Mouse (Mus musculus) forebrain, embryonic 13.5 days (tissue): ENCODE measurements around the gene Htr6. TPM values are rescaled to one million over a fixed set of nuclear protein-coding genes. Genes with fewer than 3 reads are reported as not detected.

Experiments
- ATAC-seq: fragments of 200-750 bp; cut with Nextera tagmentation; 2 replicates; pipeline ENCODE4 v1.8.0; 2017
- H3K27ac ChIP-seq: fragments of 300-500 bp; sonication (generic); 2 replicates; pipeline ENCODE4 v1.5.1; 2015; ENCODE audit warnings: inconsistent platforms, mild to moderate bottlenecking, moderate library complexity
- H3K27me3 ChIP-seq: fragments of 300-500 bp; sonication (generic); 2 replicates; pipeline ENCODE4 v1.6.1; 2015; ENCODE audit warnings: mild to moderate bottlenecking, inconsistent platforms
- H3K36me3 ChIP-seq: fragments of 300-500 bp; sonication (generic); 2 replicates; pipeline ENCODE4 v1.6.1; 2015; ENCODE audit warnings: mild to moderate bottlenecking, inconsistent platforms; ENCODE audit not compliant: poor library complexity, severe bottlenecking
- H3K4me1 ChIP-seq: fragments of 300-500 bp; sonication (generic); 2 replicates; pipeline ENCODE4 v1.6.1; 2015; ENCODE audit warnings: inconsistent platforms
- H3K4me2 ChIP-seq: fragments of 300-500 bp; sonication (generic); 2 replicates; pipeline ENCODE4 v1.6.1; 2015; ENCODE audit warnings: inconsistent platforms, mild to moderate bottlenecking, moderate library complexity
- H3K4me3 ChIP-seq: fragments of 300-500 bp; sonication (generic); 2 replicates; pipeline ENCODE4 v1.5.1; 2015; ENCODE audit warnings: mild to moderate bottlenecking, inconsistent platforms
- H3K9ac ChIP-seq: fragments of 300-500 bp; sonication (generic); 2 replicates; pipeline ENCODE4 v1.6.1; 2015; ENCODE audit warnings: mild to moderate bottlenecking, inconsistent platforms
- H3K9me3 ChIP-seq: fragments of 300-500 bp; sonication (generic); replicated peaks from 2 replicates; pipeline ENCODE4 v1.6.1; 2016; ENCODE audit warnings: inconsistent platforms
- WGBS: fragments of 180-500 bp; shearing (Covaris S2); methylation state at CpG from one replicate; pipeline ENCODE4 v1.1.7; 2015; 5-methylcytosine and 5-hydroxymethylcytosine counted together
- polyA plus RNA-seq: library from polyadenylated mRNA; unstranded; fragments of >200 nt; fragmentation: Nextera tagmentation; extraction: Ambion mirVana; gene quantifications from 2 replicates; pipeline ENCODE4 v1.2.1, GENCODE M21; 2015

Gene Htr6
- polyA plus RNA-seq, 1 experiment from 2014 or later: 0.18 TPM

- Histone ChIP-seq H3K27ac (peak overlapping the region; percentile 82), H3K4me3 (no peak overlapping the region), H3K36me3 (no peaks in the 10 kb centered on the region), H3K9me3 (peaks cover 4% of the 10 kb centered on the region; the same call in 1 of the 2 replicates), H3K4me1 (peaks cover 54% of the 10 kb centered on the region), H3K9ac (peak overlapping the region; percentile 48; the same call in 1 of the 2 replicates), H3K27me3 (no peaks in the 10 kb centered on the region), H3K4me2 (peak overlapping the region; percentile 41)
- peak; percentile 46 for ATAC-seq
- under 1% methylated on average over 9 of the region's 10 CpGs for WGBS
These were observed 35.1 kb downstream of the Htr6 start for GRCm38 (mm10) chr4:139040084-139040839.

- peak; percentile 46 for ATAC-seq
- Histone ChIP-seq H3K9ac (no peak overlapping the region), H3K36me3 (no peaks in the 10 kb centered on the region), H3K27me3 (peaks cover 3% of the 10 kb centered on the region; the same call in 1 of the 2 replicates), H3K27ac (peak overlapping the region; percentile 78), H3K4me1 (peaks cover 58% of the 10 kb centered on the region), H3K9me3 (0 out of 2 replicates have a peak, but pooled peaks cover 4% of the 10 kb centered on the region), H3K4me2 (peak overlapping the region; percentile 28; the same call in 1 of the 2 replicates), H3K4me3 (no peak overlapping the region)
- WGBS: 23% methylated on average over 17 of the region's 17 CpGs
These were observed 37.4 kb downstream of the Htr6 start for GRCm38 (mm10) chr4:139037795-139038607.

- Histone ChIP-seq H3K36me3 (no peaks in the 10 kb centered on the region), H3K9me3 (0 out of 2 replicates have a peak, but pooled peaks cover 4% of the 10 kb centered on the region), H3K4me1 (peaks cover 54% of the 10 kb centered on the region), H3K27ac (no peak overlapping the region), H3K4me3 (no peak overlapping the region), H3K4me2 (no peak overlapping the region), H3K9ac (no peak overlapping the region), H3K27me3 (peaks cover 3% of the 10 kb centered on the region; the same call in 1 of the 2 replicates)
- ATAC-seq: no peak
- 83% methylated on average over 3 of the region's 3 CpGs for WGBS
These were observed 39.6 kb downstream of the Htr6 start for GRCm38 (mm10) chr4:139035799-139036198.

DNA sequence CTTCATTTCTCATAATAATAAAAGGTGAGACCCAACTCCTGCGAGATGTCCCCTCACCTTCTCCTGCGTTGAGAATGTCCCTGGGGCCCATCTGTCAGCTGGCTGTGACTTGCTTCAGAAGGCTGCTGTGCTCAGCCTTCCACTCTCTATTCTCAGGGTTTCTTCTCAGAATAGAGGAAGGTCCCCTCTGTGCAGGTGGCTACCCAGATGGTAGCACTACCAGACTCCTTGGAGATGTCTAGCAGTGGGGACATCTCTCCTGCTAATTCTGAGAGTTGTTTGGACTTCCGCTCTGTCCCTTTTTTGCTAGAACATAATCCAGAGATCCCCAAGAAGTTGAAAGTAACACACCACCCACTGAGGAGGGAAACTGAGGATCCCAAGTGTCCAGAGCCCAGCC, 40.4 kb downstream of the Htr6 start:
- no peaks in the 10 kb centered on the region for H3K36me3 ChIP-seq

DNA sequence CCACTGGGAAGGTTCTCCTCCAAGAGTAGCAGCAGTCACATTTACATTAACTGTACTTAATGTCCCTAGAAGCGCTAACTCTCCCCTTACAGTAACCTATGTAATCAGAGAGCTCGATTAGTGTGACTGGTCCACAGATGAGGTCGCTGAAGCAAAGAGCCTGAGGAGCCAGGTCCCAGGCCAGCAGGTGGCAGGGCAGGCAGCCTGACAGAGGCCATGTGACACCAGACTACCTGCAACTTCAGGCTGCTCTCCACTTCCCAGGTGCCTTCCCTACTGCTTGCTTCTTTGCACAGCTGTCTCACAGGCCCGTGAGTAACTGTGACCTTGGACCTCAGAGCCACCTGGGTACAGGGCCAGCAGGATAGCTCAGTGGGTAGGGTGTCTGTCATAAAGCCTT, 40.8 kb downstream of the Htr6 start:
- H3K9me3 ChIP-seq: 0 out of 2 replicates have a peak, but pooled peaks cover 4% of the 10 kb centered on the region
- H3K27ac ChIP-seq: no peak overlapping the region
- ATAC-seq: no peak
- H3K4me2 ChIP-seq: no peak overlapping the region
- no peak overlapping the region for H3K9ac ChIP-seq
- peaks cover 42% of the 10 kb centered on the region for H3K4me1 ChIP-seq
- WGBS: 64% methylated on average over 4 of the region's 4 CpGs
- peaks cover 3% of the 10 kb centered on the region; the same call in 1 of the 2 replicates for H3K27me3 ChIP-seq
- H3K36me3 ChIP-seq: no peaks in the 10 kb centered on the region
- no peak overlapping the region for H3K4me3 ChIP-seq

More for the DNA sequence above, 40.4 kb downstream of the Htr6 start:
- Histone ChIP-seq H3K4me2 (no peak overlapping the region), H3K4me1 (peaks cover 46% of the 10 kb centered on the region), H3K9me3 (0 out of 2 replicates have a peak, but pooled peaks cover 4% of the 10 kb centered on the region), H3K27me3 (peaks cover 3% of the 10 kb centered on the region; the same call in 1 of the 2 replicates), H3K27ac (no peak overlapping the region), H3K4me3 (no peak overlapping the region), H3K9ac (no peak overlapping the region)
- no peak for ATAC-seq
- whole genome bisulfite sequencing: 97% methylated on average over 3 of the region's 3 CpGs

- H3K4me3 ChIP-seq: no peak overlapping the region
- peaks cover 36% of the 10 kb centered on the region for H3K4me1 ChIP-seq
- 0 out of 2 replicates have a peak, but pooled peaks cover 4% of the 10 kb centered on the region for H3K9me3 ChIP-seq
- H3K27ac ChIP-seq: no peak overlapping the region
- peaks cover 3% of the 10 kb centered on the region; the same call in 1 of the 2 replicates for H3K27me3 ChIP-seq
- H3K4me2 ChIP-seq: no peak overlapping the region
- no peak overlapping the region for H3K9ac ChIP-seq
- WGBS: 86% methylated on average over 8 of the region's 8 CpGs
- H3K36me3 ChIP-seq: no peaks in the 10 kb centered on the region
- no peak for ATAC-seq
These were observed 41.4 kb downstream of the Htr6 start for GRCm38 (mm10) chr4:139034010-139034367.

- no peak overlapping the region for H3K9ac ChIP-seq
- H3K4me3 ChIP-seq: no peak overlapping the region
- H3K9me3 ChIP-seq: 0 out of 2 replicates have a peak, but pooled peaks cover 4% of the 10 kb centered on the region
- WGBS: 87% methylated on average over 11 of the region's 11 CpGs
- no peaks in the 10 kb centered on the region for H3K36me3 ChIP-seq
- H3K27ac ChIP-seq: no peak overlapping the region
- H3K4me2 ChIP-seq: no peak overlapping the region
- ATAC-seq: no peak
- H3K27me3 ChIP-seq: peaks cover 3% of the 10 kb centered on the region; the same call in 1 of the 2 replicates
- H3K4me1 ChIP-seq: peaks cover 31% of the 10 kb centered on the region
These were observed 41.9 kb downstream of the Htr6 start for GRCm38 (mm10) chr4:139033263-139034009.

GRCm38 (mm10) chr4:139032521-139032920, 42.8 kb downstream of the Htr6 start:
- H3K27ac ChIP-seq: peak overlapping the region; percentile 10; the same call in 1 of the 2 replicates
- no peak overlapping the region for H3K4me2 ChIP-seq
- no peak; the same call in 1 of the 2 replicates for ATAC-seq
- no peak overlapping the region for H3K9ac ChIP-seq
- H3K4me3 ChIP-seq: no peak overlapping the region
- H3K9me3 ChIP-seq: 0 out of 2 replicates have a peak, but pooled peaks cover 4% of the 10 kb centered on the region
- no peaks in the 10 kb centered on the region for H3K36me3 ChIP-seq
- peaks cover 3% of the 10 kb centered on the region; the same call in 1 of the 2 replicates for H3K27me3 ChIP-seq
- peaks cover 22% of the 10 kb centered on the region for H3K4me1 ChIP-seq
- whole genome bisulfite sequencing: 54% methylated on average over 12 of the region's 12 CpGs

DNA sequence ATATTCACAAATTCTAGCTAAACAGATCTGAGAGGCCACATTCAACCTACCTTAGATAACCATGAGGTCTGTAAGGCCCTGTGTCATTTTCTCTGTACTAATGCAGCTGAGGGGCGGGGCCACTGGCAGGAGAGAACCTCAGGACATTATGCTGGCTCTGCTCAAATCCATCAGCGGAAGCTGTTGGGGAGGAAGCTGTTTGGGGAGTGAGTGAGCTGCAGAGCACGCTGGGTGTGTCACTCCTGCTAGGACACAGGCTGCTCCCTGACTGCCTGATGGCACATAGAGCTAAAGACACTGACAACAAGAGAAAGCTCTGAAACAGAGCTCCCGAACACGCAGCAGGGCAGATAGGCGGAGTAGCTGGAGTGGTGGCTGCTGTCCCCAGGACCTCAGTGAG, 44.7 kb downstream of the Htr6 start:
- no peak overlapping the region for H3K4me3 ChIP-seq
- H3K9ac ChIP-seq: no peak overlapping the region
- H3K4me2 ChIP-seq: no peak overlapping the region
- H3K9me3 ChIP-seq: no peaks in the 10 kb centered on the region
- ATAC-seq: no peak
- no peak overlapping the region for H3K27ac ChIP-seq
- 71% methylated on average over 6 of the region's 6 CpGs for WGBS
- H3K36me3 ChIP-seq: no peaks in the 10 kb centered on the region
- peaks cover 14% of the 10 kb centered on the region for H3K4me1 ChIP-seq
- peaks cover 3% of the 10 kb centered on the region; the same call in 1 of the 2 replicates for H3K27me3 ChIP-seq

GRCm38 (mm10) chr4:139024379-139024778, 51.0 kb downstream of the Htr6 start:
- peak; percentile 79 for ATAC-seq
- Histone ChIP-seq H3K4me2 (0 out of 2 replicates have a peak overlapping the region, but pooled peaks have one; percentile 15), H3K9me3 (no peaks in the 10 kb centered on the region), H3K27me3 (no peaks in the 10 kb centered on the region), H3K4me3 (no peak overlapping the region), H3K9ac (peak overlapping the region; percentile 30; the same call in 1 of the 2 replicates), H3K36me3 (no peaks in the 10 kb centered on the region), H3K4me1 (peaks cover 28% of the 10 kb centered on the region), H3K27ac (peak overlapping the region; percentile 52)
- WGBS: 1% methylated on average over 2 of the region's 2 CpGs

- no peak overlapping the region for H3K9ac ChIP-seq
- 76% methylated on average over 3 of the region's 3 CpGs for WGBS
These were observed 55.0 kb downstream of the Htr6 start for GRCm38 (mm10) chr4:139020385-139020784.

More at GRCm38 (mm10) chr4:139020385-139020784, 55.0 kb downstream of the Htr6 start:
- ATAC-seq: no peak
- Histone ChIP-seq H3K27me3 (no peaks in the 10 kb centered on the region), H3K27ac (no peak overlapping the region), H3K4me2 (no peak overlapping the region), H3K9me3 (no peaks in the 10 kb centered on the region), H3K4me3 (no peak overlapping the region), H3K4me1 (peaks cover 36% of the 10 kb centered on the region), H3K36me3 (no peaks in the 10 kb centered on the region)
